Mouse (Mus musculus) liver, embryonic 18 days (tissue): ENCODE data around the gene Fam229a. TPM values are rescaled to one million over a fixed set of nuclear protein-coding genes. Genes with fewer than 3 reads are reported as not detected.

Experiments used
- polyA plus RNA-seq: library from polyadenylated mRNA; depleted of rRNA; stranded (reverse); fragments of >200 nt; gene quantifications from 2 replicates; pipeline ENCODE4 v1.2.3, GENCODE M21; 2012; rRNA removed

Fam229a gene
- 0.38 and 0.53 TPM in 2 replicates for polyA plus RNA-seq

DNA sequence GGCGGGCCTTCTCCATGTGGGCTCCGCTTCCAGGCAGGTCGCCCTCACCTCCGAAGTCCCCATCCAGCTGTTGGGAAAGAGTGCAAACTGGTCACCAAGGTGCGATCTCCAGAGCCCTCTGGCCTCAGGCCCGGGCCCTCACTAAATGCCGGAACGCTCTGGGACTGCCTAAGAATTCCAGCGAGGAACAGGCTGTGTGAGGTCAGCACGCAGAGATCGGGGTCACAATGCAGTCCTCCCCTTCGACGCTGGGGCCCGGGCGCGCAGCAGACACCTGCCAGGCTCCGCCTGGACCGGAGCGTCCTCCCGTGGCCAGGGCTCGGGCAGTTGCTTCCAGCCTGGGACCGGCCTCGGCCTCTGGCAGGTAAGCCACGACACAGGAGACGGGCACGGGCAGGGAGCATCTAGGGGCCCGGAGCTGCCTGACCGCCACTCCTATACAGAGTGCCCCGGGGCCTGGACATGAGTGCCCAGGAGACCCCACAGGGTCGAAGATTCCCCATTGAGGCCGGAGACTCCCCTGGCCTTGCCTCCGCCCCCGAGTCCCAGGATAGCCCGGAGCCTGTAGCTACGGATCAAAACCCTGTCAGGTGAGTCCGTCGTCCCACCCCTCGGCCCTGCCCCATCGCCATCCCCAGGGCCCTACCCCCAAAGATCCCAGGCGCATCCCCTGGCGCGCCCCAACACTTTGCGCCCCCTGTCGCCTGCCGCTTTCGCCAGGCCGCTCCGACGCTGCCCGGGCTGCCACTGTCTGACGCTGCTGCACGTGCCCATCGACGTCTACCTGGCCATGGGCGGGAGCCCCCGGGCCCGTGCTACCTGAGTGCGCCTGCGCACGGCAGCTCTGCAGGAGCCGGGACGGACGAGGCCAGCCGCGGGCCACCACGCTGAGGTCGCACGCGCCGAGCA is at the start of gene Fam229a, which contains the start of gene Tssk3:
TSS of gene Fam229a (plus strand) at position 219 of the 909 bp plus-strand sequence.
TSS of gene Tssk3 (minus strand) at position 51 of the 909 bp plus-strand sequence.

DNA sequence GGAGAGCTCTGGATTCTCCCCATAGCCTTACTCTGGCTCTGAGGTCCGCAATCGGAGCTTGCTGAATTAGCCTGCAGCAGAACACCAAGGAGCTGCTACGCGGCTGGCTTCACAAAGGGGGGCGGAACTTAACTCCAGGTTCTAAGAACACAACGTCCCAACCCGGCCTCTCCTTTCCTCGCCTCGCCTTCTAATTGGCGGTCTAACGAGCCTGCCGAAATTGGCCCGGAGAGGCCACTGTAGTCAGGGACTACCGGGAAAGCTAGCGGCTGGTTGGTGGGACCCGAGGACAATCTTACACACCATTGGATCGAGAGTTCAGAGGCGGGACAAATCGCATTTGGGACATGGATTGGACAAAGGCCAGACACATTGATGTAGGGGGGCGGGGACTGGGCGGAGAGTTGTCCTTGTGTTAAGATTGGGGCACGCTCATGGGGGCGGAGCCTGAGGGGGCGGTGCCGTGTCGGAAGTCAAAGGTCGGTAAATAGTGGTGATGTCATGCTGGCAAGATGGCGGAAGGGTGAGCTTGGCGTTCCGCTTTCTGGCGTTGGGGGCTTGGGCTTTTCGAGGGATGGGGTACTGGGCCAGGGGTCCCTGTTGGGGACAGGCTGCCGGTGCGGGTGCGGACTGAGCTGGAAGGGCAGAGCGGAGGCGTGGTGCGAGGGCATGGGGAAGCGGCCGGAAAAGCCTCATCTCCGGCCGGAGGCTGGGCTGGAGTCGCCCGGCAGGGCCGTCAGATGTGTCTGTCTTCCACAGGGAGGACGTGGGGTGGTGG is 29.6 kb upstream of the Fam229a start, which contains the start of gene Bsdc1:
TSS of gene Bsdc1 (plus strand) at position 399 of the 778 bp plus-strand sequence.

DNA sequence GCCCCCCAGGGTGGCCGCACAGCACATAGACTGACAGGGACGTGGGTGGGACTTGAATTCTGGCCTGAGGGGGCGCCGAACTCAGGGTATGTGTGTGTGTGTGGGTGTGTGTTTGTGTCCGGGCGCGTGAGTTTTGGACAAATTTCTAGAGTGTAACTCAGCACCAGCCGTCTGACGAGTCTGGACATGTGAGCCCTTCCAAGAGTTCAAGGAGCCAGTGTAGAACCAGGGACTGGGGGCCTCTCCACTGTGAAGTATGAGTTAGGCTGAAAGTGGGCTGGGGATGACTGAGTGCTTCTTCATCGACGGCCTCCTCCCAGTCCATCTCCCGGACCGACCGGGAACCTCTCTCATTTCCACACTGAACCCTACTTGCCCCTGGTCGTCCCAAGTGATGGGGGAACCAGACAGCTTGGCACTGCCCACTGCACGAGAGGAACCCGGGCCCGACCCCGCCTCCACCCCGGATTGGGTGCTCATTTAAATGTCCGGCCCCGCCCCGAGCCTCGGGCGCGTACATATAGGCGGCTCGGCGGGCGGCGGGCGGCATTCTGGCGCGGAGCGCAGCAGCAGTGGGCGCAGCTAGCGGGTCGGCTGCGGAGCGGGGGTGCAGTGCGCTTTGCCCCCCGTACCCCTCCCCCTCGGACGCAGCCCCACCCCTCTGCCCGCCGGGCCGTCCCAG is 22.2 kb downstream of the Fam229a start, which contains the start of gene Marcksl1:
TSS of gene Marcksl1 (plus strand) at position 496 of the 682 bp plus-strand sequence.

Other genes starting within 250 kb of the Fam229a start
- 4.0 and 4.2 TPM in 2 replicates for gene C77080, start 229.8 kb upstream of the Fam229a start, polyA plus RNA-seq
- 0.02 and 0.03 TPM in 2 replicates for gene Sync, start 203.6 kb upstream of the Fam229a start, polyA plus RNA-seq
- 41.9 and 43.1 TPM in 2 replicates for gene Rbbp4, start 155.8 kb upstream of the Fam229a start, polyA plus RNA-seq
- gene Zbtb8os, start 155.5 kb upstream of the Fam229a start, polyA plus RNA-seq, result 32.4 and 33.6 TPM in 2 replicates
- gene Zbtb8a, start 113.1 kb upstream of the Fam229a start, polyA plus RNA-seq, result 2.6 TPM in 2 replicates
- gene Zbtb8b, start 50.3 kb upstream of the Fam229a start, polyA plus RNA-seq, result 1.6 and 1.8 TPM in 2 replicates
- gene Bsdc1, start 29.6 kb upstream of the Fam229a start, polyA plus RNA-seq, result 28.2 and 28.8 TPM in 2 replicates
- not detected in 2 replicates for gene Tssk3, start 168 bp upstream of the Fam229a start, polyA plus RNA-seq
- gene Marcksl1, start 22.4 kb downstream of the Fam229a start, polyA plus RNA-seq, result 36.7 and 37.6 TPM in 2 replicates
- 54.0 and 56.1 TPM in 2 replicates for gene Hdac1, start 51.5 kb downstream of the Fam229a start, polyA plus RNA-seq
- gene Lck, start 82.5 kb downstream of the Fam229a start, polyA plus RNA-seq, result 3.4 and 3.7 TPM in 2 replicates
- gene Fam167b, start 87.4 kb downstream of the Fam229a start, polyA plus RNA-seq, result 14.7 and 17.7 TPM in 2 replicates
- 168 and 178 TPM in 2 replicates for gene Eif3i, start 109.5 kb downstream of the Fam229a start, polyA plus RNA-seq
- 61.2 and 61.3 TPM in 2 replicates for gene Tmem234, start 109.5 kb downstream of the Fam229a start, polyA plus RNA-seq
- 0.60 and 0.62 TPM in 2 replicates for gene Dcdc2b, start 123.1 kb downstream of the Fam229a start, polyA plus RNA-seq
- 5.4 and 6.6 TPM in 2 replicates for gene Iqcc, start 127.9 kb downstream of the Fam229a start, polyA plus RNA-seq
- 13.5 and 15.0 TPM in 2 replicates for gene Ccdc28b, start 132.8 kb downstream of the Fam229a start, polyA plus RNA-seq
- 12.8 and 13.9 TPM in 2 replicates for gene Txlna, start 149.9 kb downstream of the Fam229a start, polyA plus RNA-seq
- gene Kpna6, start 181.6 kb downstream of the Fam229a start, polyA plus RNA-seq, result 8.6 and 9.1 TPM in 2 replicates
- 7.4 and 7.7 TPM in 2 replicates for gene Tmem39b, start 205.6 kb downstream of the Fam229a start, polyA plus RNA-seq